Mouse (Mus musculus) olfactory bulb, adult 2 months (tissue): ENCODE results near the gene Nacad.

ENCODE experiments used
- CTCF ChIP-seq: fragments of 200-500 bp; IDR thresholded peaks from 2 replicates; pipeline ENCODE4 v1.5.1; 2012; ENCODE audit warnings: low read depth, mild to moderate bottlenecking, low read length, moderate library complexity; ENCODE audit not compliant: insufficient read depth
- POLR2A ChIP-seq: fragments of 200-500 bp; IDR thresholded peaks from 2 replicates; pipeline ENCODE4 v1.6.1; 2012; ENCODE audit warnings: mild to moderate bottlenecking, low read depth, low read length, moderate library complexity; ENCODE audit not compliant: insufficient read depth

DNA sequence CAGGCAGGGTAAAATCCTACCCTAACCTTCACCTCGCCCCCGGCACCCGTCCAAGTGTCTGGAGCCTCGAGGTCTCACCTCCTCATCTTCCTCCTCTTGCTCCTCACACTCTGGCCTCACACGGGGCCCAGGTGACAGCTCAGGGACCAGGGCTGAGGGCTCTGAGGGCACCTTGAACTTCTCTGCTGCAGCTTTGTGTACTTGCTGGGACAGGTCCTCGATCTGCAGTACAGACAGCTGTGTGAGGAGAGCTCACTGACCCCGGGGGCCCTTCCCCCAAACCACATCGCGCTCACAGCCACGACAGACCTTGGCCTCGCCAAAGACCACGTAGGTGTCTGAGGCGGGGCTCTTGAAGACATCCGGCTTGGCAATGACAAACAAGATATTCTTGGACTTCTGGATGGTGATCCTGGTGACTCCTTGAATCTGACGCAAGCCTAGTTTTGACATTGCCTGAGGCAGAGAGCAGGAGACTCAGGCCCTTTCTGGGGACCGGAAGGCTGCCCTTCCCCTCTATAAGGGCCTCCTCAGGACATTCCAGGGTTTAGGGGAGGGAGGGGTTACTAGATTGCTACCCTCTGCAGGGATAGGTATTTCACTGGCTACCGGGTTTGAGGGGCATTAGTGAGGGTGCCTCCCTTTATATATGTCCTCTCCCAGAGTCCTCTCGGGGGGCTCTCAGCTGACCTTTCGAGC, 7.5 kb downstream of the Nacad start:
- TF ChIP-seq CTCF (no peak), POLR2A (no peak)
